Mouse (Mus musculus): Measurements from ENCODE around the gene Arhgef17. TPM values are rescaled to one million over a fixed set of nuclear protein-coding genes. Genes with fewer than 3 reads are reported as not detected.

The Arhgef17 gene
- polyA plus RNA-seq, 1 experiment from 2014 or later, result 12.9 TPM

DNA sequence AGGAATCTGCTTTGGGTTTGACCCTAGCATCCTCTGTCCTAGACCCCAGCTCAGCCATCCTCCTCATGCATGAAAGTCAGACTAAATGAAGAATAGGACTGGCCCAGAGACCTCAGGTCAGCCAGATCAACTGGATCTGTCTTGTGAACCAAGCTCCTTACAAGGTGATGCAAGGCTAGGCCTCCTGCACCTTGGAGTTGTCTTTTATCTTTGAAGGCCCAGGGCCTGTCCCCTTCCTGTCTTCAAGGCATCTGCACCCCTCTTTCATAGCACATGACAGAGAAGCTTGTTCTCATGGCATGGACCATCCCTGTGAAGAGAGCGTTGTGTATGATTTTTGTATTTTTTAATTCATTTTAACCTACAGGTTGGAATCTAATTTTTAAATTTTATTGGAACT lies 91.0 kb downstream of the Arhgef17 start:
- no peak overlapping the region for H3K9ac ChIP-seq (ENCODE audit: low read length)
- no peak overlapping the region for H3K4me3 ChIP-seq (ENCODE audit: low read depth, low read length)
- ATAC-seq (replicated peaks; ENCODE audit: low FRiP score, low TSS enrichment, low read depth) (no peak), DNase-seq (ENCODE audit: low spot score) (no peak)
- peaks cover 26% of the 10 kb centered on the region for H3K36me3 ChIP-seq (ENCODE audit: control insufficient read depth, insufficient read depth, low read length)
- H3K4me2 ChIP-seq (ENCODE audit: low read length), result no peak overlapping the region
- 93% methylated on average over 1 of the region's 1 CpGs for whole genome bisulfite sequencing
- peaks cover 6% of the 10 kb centered on the region for H3K4me1 ChIP-seq (replicated peaks; ENCODE audit: control insufficient read depth, insufficient read depth, low read length)
- H3K27me3 ChIP-seq (replicated peaks; ENCODE audit: control insufficient read depth, insufficient read depth, low read length), result no peaks in the 10 kb centered on the region
- H3K27ac ChIP-seq (ENCODE audit: low read depth), result no peak overlapping the region
- no peaks in the 10 kb centered on the region for H3K9me3 ChIP-seq (ENCODE audit: control insufficient read depth, low read length)

GRCm38 (mm10) chr7:100839632-100840402 lies 92.1 kb downstream of the Arhgef17 start:
- Histone ChIP-seq H3K27me3 (replicated peaks; ENCODE audit: control insufficient read depth, insufficient read depth, low read length) (no peaks in the 10 kb centered on the region), H3K27ac (ENCODE audit: low read depth) (no peak overlapping the region), H3K4me3 (ENCODE audit: low read depth, low read length) (no peak overlapping the region), H3K9me3 (ENCODE audit: control insufficient read depth, low read length) (no peaks in the 10 kb centered on the region), H3K4me1 (replicated peaks; ENCODE audit: control insufficient read depth, insufficient read depth, low read length) (no peaks in the 10 kb centered on the region), H3K36me3 (ENCODE audit: control insufficient read depth, insufficient read depth, low read length) (peaks cover 37% of the 10 kb centered on the region), H3K9ac (ENCODE audit: low read length) (no peak overlapping the region), H3K4me2 (ENCODE audit: low read length) (no peak overlapping the region)
- DNase-seq (ENCODE audit: low spot score) (no peak), ATAC-seq (replicated peaks; ENCODE audit: low FRiP score, low TSS enrichment, low read depth) (no peak)
- WGBS, result 76% methylated on average over 6 of the region's 6 CpGs

GRCm38 (mm10) chr7:100837701-100838100 lies 94.2 kb downstream of the Arhgef17 start:
- no peak for DNase-seq (ENCODE audit: low spot score)
- H3K36me3 ChIP-seq (ENCODE audit: control insufficient read depth, insufficient read depth, low read length), result peaks cover 54% of the 10 kb centered on the region
- WGBS, result 66% methylated on average over 1 of the region's 1 CpGs

GRCm38 (mm10) chr7:100836657-100837056 lies 95.2 kb downstream of the Arhgef17 start:
- DNase-seq (ENCODE audit: low spot score) (no peak), ATAC-seq (replicated peaks; ENCODE audit: low FRiP score, low TSS enrichment, low read depth) (no peak)
- Histone ChIP-seq H3K9me3 (ENCODE audit: control insufficient read depth, low read length) (no peaks in the 10 kb centered on the region), H3K9ac (ENCODE audit: low read length) (no peak overlapping the region), H3K4me2 (ENCODE audit: low read length) (no peak overlapping the region), H3K4me1 (replicated peaks; ENCODE audit: control insufficient read depth, insufficient read depth, low read length) (no peaks in the 10 kb centered on the region), H3K4me3 (ENCODE audit: low read depth, low read length) (no peak overlapping the region), H3K27ac (ENCODE audit: low read depth) (no peak overlapping the region), H3K36me3 (ENCODE audit: control insufficient read depth, insufficient read depth, low read length) (peaks cover 55% of the 10 kb centered on the region), H3K27me3 (replicated peaks; ENCODE audit: control insufficient read depth, insufficient read depth, low read length) (no peaks in the 10 kb centered on the region)
- 90% methylated on average over 10 of the region's 10 CpGs for WGBS

More at GRCm38 (mm10) chr7:100837701-100838100, 94.2 kb downstream of the Arhgef17 start:
- Histone ChIP-seq H3K9me3 (ENCODE audit: control insufficient read depth, low read length) (no peaks in the 10 kb centered on the region), H3K27ac (ENCODE audit: low read depth) (no peak overlapping the region), H3K4me3 (ENCODE audit: low read depth, low read length) (no peak overlapping the region), H3K9ac (ENCODE audit: low read length) (no peak overlapping the region), H3K4me1 (replicated peaks; ENCODE audit: control insufficient read depth, insufficient read depth, low read length) (no peaks in the 10 kb centered on the region), H3K4me2 (ENCODE audit: low read length) (no peak overlapping the region), H3K27me3 (replicated peaks; ENCODE audit: control insufficient read depth, insufficient read depth, low read length) (no peaks in the 10 kb centered on the region)
- no peak for ATAC-seq (replicated peaks; ENCODE audit: low FRiP score, low TSS enrichment, low read depth)

DNA sequence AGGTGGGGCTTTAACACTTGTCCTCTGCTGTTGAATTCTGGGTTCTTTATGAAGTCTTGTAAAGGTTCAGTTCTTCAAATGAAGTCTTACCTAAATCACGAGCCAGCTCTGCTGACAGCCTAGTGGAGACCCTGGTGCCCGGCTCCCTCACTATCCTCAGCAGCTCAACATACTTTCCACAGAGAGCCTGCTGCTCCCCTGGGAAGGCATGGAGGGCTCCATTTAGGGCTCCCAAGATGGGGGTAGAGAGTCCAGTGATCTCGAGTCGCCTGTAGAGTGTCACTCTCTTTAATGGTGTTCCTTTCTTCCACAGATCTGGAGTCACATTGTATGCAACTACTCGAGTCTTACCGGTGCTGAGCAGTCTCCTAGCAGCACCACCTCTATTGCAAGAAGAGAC lies 96.2 kb downstream of the Arhgef17 start:
- no peak overlapping the region for H3K4me3 ChIP-seq (ENCODE audit: low read depth, low read length)
- ATAC-seq (replicated peaks; ENCODE audit: low FRiP score, low TSS enrichment, low read depth), result no peak
- no peak overlapping the region for H3K9ac ChIP-seq (ENCODE audit: low read length)
- no peaks in the 10 kb centered on the region for H3K4me1 ChIP-seq (replicated peaks; ENCODE audit: control insufficient read depth, insufficient read depth, low read length)
- DNase-seq (ENCODE audit: low spot score), result no peak
- H3K4me2 ChIP-seq (ENCODE audit: low read length), result no peak overlapping the region
- 87% methylated on average over 6 of the region's 6 CpGs for WGBS
- H3K27ac ChIP-seq (ENCODE audit: low read depth), result no peak overlapping the region
- H3K9me3 ChIP-seq (ENCODE audit: control insufficient read depth, low read length), result no peaks in the 10 kb centered on the region
- no peaks in the 10 kb centered on the region for H3K27me3 ChIP-seq (replicated peaks; ENCODE audit: control insufficient read depth, insufficient read depth, low read length)
- H3K36me3 ChIP-seq (ENCODE audit: control insufficient read depth, insufficient read depth, low read length), result peaks cover 60% of the 10 kb centered on the region

DNA sequence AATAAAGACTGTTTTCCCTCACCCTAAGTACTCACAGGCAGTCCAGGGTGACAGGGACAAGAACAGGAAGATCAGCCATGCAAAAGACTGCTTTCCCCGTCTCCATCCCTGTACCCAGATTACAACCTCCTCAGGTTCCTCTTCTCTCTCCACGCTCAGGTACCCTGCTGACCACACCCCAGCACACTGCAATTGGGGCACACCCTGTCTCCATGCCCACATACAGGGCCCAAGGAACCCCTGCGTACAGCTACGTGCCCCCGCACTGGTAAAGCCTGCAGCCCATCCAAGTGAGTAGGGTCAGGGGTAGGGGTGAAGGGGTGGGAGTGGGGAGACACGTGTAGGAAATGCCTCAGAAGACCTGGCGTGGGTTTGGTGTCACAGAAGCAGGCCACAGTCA lies 96.7 kb downstream of the Arhgef17 start:
- Histone ChIP-seq H3K36me3 (ENCODE audit: control insufficient read depth, insufficient read depth, low read length) (peaks cover 60% of the 10 kb centered on the region), H3K9me3 (ENCODE audit: control insufficient read depth, low read length) (no peaks in the 10 kb centered on the region), H3K27ac (ENCODE audit: low read depth) (no peak overlapping the region), H3K4me2 (ENCODE audit: low read length) (no peak overlapping the region), H3K4me1 (replicated peaks; ENCODE audit: control insufficient read depth, insufficient read depth, low read length) (no peaks in the 10 kb centered on the region), H3K4me3 (ENCODE audit: low read depth, low read length) (no peak overlapping the region), H3K9ac (ENCODE audit: low read length) (no peak overlapping the region), H3K27me3 (replicated peaks; ENCODE audit: control insufficient read depth, insufficient read depth, low read length) (no peaks in the 10 kb centered on the region)
- DNase-seq (ENCODE audit: low spot score) (no peak), ATAC-seq (replicated peaks; ENCODE audit: low FRiP score, low TSS enrichment, low read depth) (no peak)
- WGBS, result 89% methylated on average over 7 of the region's 7 CpGs

GRCm38 (mm10) chr7:100833859-100834258 lies 98.0 kb downstream of the Arhgef17 start:
- DNase-seq (ENCODE audit: low spot score) (no peak), ATAC-seq (replicated peaks; ENCODE audit: low FRiP score, low TSS enrichment, low read depth) (no peak)
- H3K36me3 ChIP-seq (ENCODE audit: control insufficient read depth, insufficient read depth, low read length), result peaks cover 60% of the 10 kb centered on the region
- no peaks in the 10 kb centered on the region for H3K27me3 ChIP-seq (replicated peaks; ENCODE audit: control insufficient read depth, insufficient read depth, low read length)
- no peaks in the 10 kb centered on the region for H3K4me1 ChIP-seq (replicated peaks; ENCODE audit: control insufficient read depth, insufficient read depth, low read length)
- H3K4me2 ChIP-seq (ENCODE audit: low read length), result no peak overlapping the region
- H3K9ac ChIP-seq (ENCODE audit: low read length), result no peak overlapping the region
- no peaks in the 10 kb centered on the region for H3K9me3 ChIP-seq (ENCODE audit: control insufficient read depth, low read length)
- H3K4me3 ChIP-seq (ENCODE audit: low read depth, low read length), result no peak overlapping the region
- WGBS, result 85% methylated on average over 1 of the region's 1 CpGs
- H3K27ac ChIP-seq (ENCODE audit: low read depth), result no peak overlapping the region

GRCm38 (mm10) chr7:100828549-100828948 lies 103.4 kb downstream of the Arhgef17 start:
- DNase-seq (ENCODE audit: low spot score), result no peak
- Histone ChIP-seq H3K27me3 (replicated peaks; ENCODE audit: control insufficient read depth, insufficient read depth, low read length) (no peaks in the 10 kb centered on the region), H3K4me1 (replicated peaks; ENCODE audit: control insufficient read depth, insufficient read depth, low read length) (no peaks in the 10 kb centered on the region), H3K4me2 (ENCODE audit: low read length) (no peak overlapping the region), H3K27ac (ENCODE audit: low read depth) (no peak overlapping the region), H3K9ac (ENCODE audit: low read length) (no peak overlapping the region), H3K9me3 (ENCODE audit: control insufficient read depth, low read length) (no peaks in the 10 kb centered on the region), H3K36me3 (ENCODE audit: control insufficient read depth, insufficient read depth, low read length) (peaks cover 18% of the 10 kb centered on the region), H3K4me3 (ENCODE audit: low read depth, low read length) (no peak overlapping the region)
- ATAC-seq (replicated peaks; ENCODE audit: low FRiP score, low TSS enrichment, low read depth), result no peak
- WGBS, result 89% methylated on average over 2 of the region's 2 CpGs

DNA sequence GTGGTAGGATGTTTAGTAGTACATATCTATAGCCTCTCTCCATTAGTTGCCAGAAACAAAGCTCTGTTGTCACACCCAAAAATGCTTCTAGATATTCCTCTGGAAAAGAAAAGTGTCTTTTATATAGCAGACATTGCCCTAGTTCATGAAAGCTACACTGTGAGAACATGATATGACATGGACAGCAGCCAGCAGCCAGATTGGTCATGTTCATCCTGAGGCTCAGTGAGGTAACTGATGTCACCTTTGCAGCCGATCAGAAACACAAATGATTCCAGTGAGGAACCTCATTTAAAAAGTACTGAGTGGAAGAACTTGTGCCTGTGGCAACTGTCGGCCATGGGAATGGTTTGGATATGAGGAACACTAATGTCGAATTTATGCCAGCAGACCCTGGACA lies 107.2 kb downstream of the Arhgef17 start:
- H3K27me3 ChIP-seq (replicated peaks; ENCODE audit: control insufficient read depth, insufficient read depth, low read length), result no peaks in the 10 kb centered on the region
- 94% methylated on average over 3 of the region's 3 CpGs for WGBS
- H3K4me1 ChIP-seq (replicated peaks; ENCODE audit: control insufficient read depth, insufficient read depth, low read length), result no peaks in the 10 kb centered on the region
- no peak overlapping the region for H3K27ac ChIP-seq (ENCODE audit: low read depth)
- H3K36me3 ChIP-seq (ENCODE audit: control insufficient read depth, insufficient read depth, low read length), result peaks cover 5% of the 10 kb centered on the region; the same call in 1 of the 2 replicates
- no peaks in the 10 kb centered on the region for H3K9me3 ChIP-seq (ENCODE audit: control insufficient read depth, low read length)
- ATAC-seq (replicated peaks; ENCODE audit: low FRiP score, low TSS enrichment, low read depth) (no peak), DNase-seq (ENCODE audit: low spot score) (no peak)
- no peak overlapping the region for H3K4me2 ChIP-seq (ENCODE audit: low read length)
- H3K9ac ChIP-seq (ENCODE audit: low read length), result no peak overlapping the region
- no peak overlapping the region for H3K4me3 ChIP-seq (ENCODE audit: low read depth, low read length)

Measured in intestine, embryonic 14.5 days (tissue).